Mouse (Mus musculus) midbrain, embryonic 10.5 days (tissue): ENCODE results near the gene Gjb4. TPM values are rescaled to one million over a fixed set of nuclear protein-coding genes. Genes with fewer than 3 reads are reported as not detected.

Source experiments
- DNase-seq: peaks from one replicate; pipeline ENCODE4 v3.0.0-alpha.2; 2017; ENCODE audit warnings: low spot score
- H3K27ac ChIP-seq: fragments of 300-500 bp; sonication (generic); replicated peaks from 2 replicates; pipeline ENCODE4 v1.5.1; 2016; ENCODE audit warnings: mild to moderate bottlenecking
- H3K27me3 ChIP-seq: fragments of 300-500 bp; sonication (generic); 2 replicates; pipeline ENCODE4 v1.6.1; 2016; ENCODE audit warnings: low read depth, mild to moderate bottlenecking; ENCODE audit not compliant: poor library complexity, severe bottlenecking
- H3K36me3 ChIP-seq: fragments of 300-500 bp; sonication (generic); 2 replicates; pipeline ENCODE4 v1.6.1; 2016; ENCODE audit warnings: mild to moderate bottlenecking, moderate library complexity
- H3K4me1 ChIP-seq: fragments of 300-500 bp; sonication (generic); 2 replicates; pipeline ENCODE4 v1.6.1; 2016
- H3K4me3 ChIP-seq: fragments of 300-500 bp; sonication (generic); 2 replicates; pipeline ENCODE4 v1.5.1; 2016; ENCODE audit warnings: mild to moderate bottlenecking, moderate library complexity
- H3K9me3 ChIP-seq: fragments of 300-500 bp; sonication (generic); replicated peaks from 2 replicates; pipeline ENCODE4 v1.6.1; 2016; ENCODE audit warnings: mild to moderate bottlenecking
- WGBS: fragments of 180-500 bp; shearing (Covaris S2); methylation state at CpG from one replicate; pipeline ENCODE4 v1.1.7; 2016; 5-methylcytosine and 5-hydroxymethylcytosine counted together
- polyA plus RNA-seq: library from polyadenylated mRNA; unstranded; fragments of >200 nt; fragmentation: Nextera tagmentation; extraction: Ambion mirVana; gene quantifications from 2 replicates; pipeline ENCODE4 v1.2.1, GENCODE M21; 2016

The Gjb4 gene
- polyA plus RNA-seq, 1 experiment from 2014 or later: 0.10 TPM

- 36% methylated on average over 13 of the region's 13 CpGs for WGBS
These were observed 14.6 kb upstream of the Gjb4 start for GRCm38 (mm10) chr4:127368379-127368973.

GRCm38 (mm10) chr4:127365834-127366233 is 12.0 kb upstream of the Gjb4 start:
- DNase-seq: no peak
- 24% methylated on average over 4 of the region's 4 CpGs for WGBS
- H3K4me1 ChIP-seq: peaks cover 28% of the 10 kb centered on the region

More at GRCm38 (mm10) chr4:127368379-127368973, 14.6 kb upstream of the Gjb4 start:
- H3K36me3 ChIP-seq: no peaks in the 10 kb centered on the region
- peaks cover 8% of the 10 kb centered on the region; the same call in 1 of the 2 replicates for H3K27me3 ChIP-seq
- DNase-seq: peak; percentile 73
- peaks cover 28% of the 10 kb centered on the region for H3K4me1 ChIP-seq
- H3K4me3 ChIP-seq: no peak overlapping the region
- H3K9me3 ChIP-seq: no peaks in the 10 kb centered on the region
- no peak overlapping the region for H3K27ac ChIP-seq

GRCm38 (mm10) chr4:127365433-127365832 is 11.6 kb upstream of the Gjb4 start:
- no peak for DNase-seq
- WGBS: 12% methylated on average over 5 of the region's 5 CpGs
- Histone ChIP-seq H3K4me3 (no peak overlapping the region), H3K4me1 (peaks cover 28% of the 10 kb centered on the region), H3K9me3 (no peaks in the 10 kb centered on the region), H3K36me3 (no peaks in the 10 kb centered on the region), H3K27me3 (peaks cover 8% of the 10 kb centered on the region; the same call in 1 of the 2 replicates), H3K27ac (0 out of 2 replicates have a peak overlapping the region, but pooled peaks have one; percentile 20)

More at GRCm38 (mm10) chr4:127365834-127366233, 12.0 kb upstream of the Gjb4 start:
- H3K36me3 ChIP-seq: no peaks in the 10 kb centered on the region
- H3K9me3 ChIP-seq: no peaks in the 10 kb centered on the region
- 0 out of 2 replicates have a peak overlapping the region, but pooled peaks have one; percentile 20 for H3K27ac ChIP-seq
- peaks cover 8% of the 10 kb centered on the region; the same call in 1 of the 2 replicates for H3K27me3 ChIP-seq
- H3K4me3 ChIP-seq: no peak overlapping the region

GRCm38 (mm10) chr4:127364431-127364830 is 10.6 kb upstream of the Gjb4 start:
- no peaks in the 10 kb centered on the region for H3K9me3 ChIP-seq
- no peak for DNase-seq
- H3K4me3 ChIP-seq: no peak overlapping the region
- H3K27me3 ChIP-seq: peaks cover 11% of the 10 kb centered on the region
- 73% methylated on average over 6 of the region's 6 CpGs for WGBS
- no peak overlapping the region; the same call in 1 of the 2 replicates for H3K27ac ChIP-seq
- H3K4me1 ChIP-seq: peaks cover 35% of the 10 kb centered on the region
- H3K36me3 ChIP-seq: no peaks in the 10 kb centered on the region

GRCm38 (mm10) chr4:127363331-127363730 is 9.4 kb upstream of the Gjb4 start:
- Histone ChIP-seq H3K4me3 (no peak overlapping the region), H3K9me3 (no peaks in the 10 kb centered on the region), H3K27me3 (peaks cover 14% of the 10 kb centered on the region), H3K27ac (no peak overlapping the region), H3K36me3 (no peaks in the 10 kb centered on the region), H3K4me1 (peaks cover 37% of the 10 kb centered on the region)
- WGBS: 72% methylated on average over 4 of the region's 4 CpGs
- DNase-seq: no peak

GRCm38 (mm10) chr4:127362520-127362919 is 8.6 kb upstream of the Gjb4 start:
- H3K9me3 ChIP-seq: no peaks in the 10 kb centered on the region
- WGBS: 93% methylated on average over 3 of the region's 3 CpGs
- no peak overlapping the region for H3K27ac ChIP-seq
- H3K4me3 ChIP-seq: no peak overlapping the region
- peaks cover 18% of the 10 kb centered on the region for H3K27me3 ChIP-seq
- H3K36me3 ChIP-seq: no peaks in the 10 kb centered on the region
- peaks cover 44% of the 10 kb centered on the region for H3K4me1 ChIP-seq
- no peak for DNase-seq

GRCm38 (mm10) chr4:127358018-127358417 is 4.1 kb upstream of the Gjb4 start, which contains the start of gene Gjb5:
Gjb5 (minus strand) TSS chr4:127358181.
- Histone ChIP-seq H3K27ac (no peak within 1 kb of the TSS), H3K27me3 (peaks cover 20% of the 10 kb centered on the region), H3K9me3 (no peaks in the 10 kb centered on the region), H3K4me3 (no peak within 1 kb of the TSS), H3K36me3 (no peaks in the 10 kb centered on the region), H3K4me1 (peaks cover 37% of the 10 kb centered on the region)
- DNase-seq: no peak
- WGBS: 23% methylated on average over 5 of the region's 5 CpGs

GRCm38 (mm10) chr4:127354506-127355485 is 915 bp upstream of the Gjb4 start:
- no peaks in the 10 kb centered on the region for H3K36me3 ChIP-seq
- 86% methylated on average over 15 of the region's 15 CpGs for WGBS

GRCm38 (mm10) chr4:127352594-127352993 is 1.3 kb downstream of the Gjb4 start:
- Histone ChIP-seq H3K36me3 (no peaks in the 10 kb centered on the region), H3K4me3 (no peak overlapping the region), H3K4me1 (peaks cover 18% of the 10 kb centered on the region), H3K27ac (no peak overlapping the region; the same call in 1 of the 2 replicates), H3K9me3 (no peaks in the 10 kb centered on the region), H3K27me3 (peaks cover 2% of the 10 kb centered on the region; the same call in 1 of the 2 replicates)
- DNase-seq: no peak
- WGBS: 50% methylated on average over 1 of the region's 1 CpGs

More at GRCm38 (mm10) chr4:127354506-127355485, 915 bp upstream of the Gjb4 start:
- Histone ChIP-seq H3K27ac (no peak overlapping the region), H3K4me1 (peaks cover 33% of the 10 kb centered on the region), H3K9me3 (no peaks in the 10 kb centered on the region), H3K27me3 (peaks cover 20% of the 10 kb centered on the region), H3K4me3 (no peak overlapping the region)
- no peak for DNase-seq

GRCm38 (mm10) chr4:127349560-127350300 is 4.2 kb downstream of the Gjb4 start:
- 69% methylated on average over 4 of the region's 4 CpGs for WGBS
- Histone ChIP-seq H3K27ac (no peak overlapping the region), H3K4me3 (no peak overlapping the region), H3K9me3 (no peaks in the 10 kb centered on the region), H3K4me1 (peaks cover 9% of the 10 kb centered on the region), H3K27me3 (no peaks in the 10 kb centered on the region), H3K36me3 (no peaks in the 10 kb centered on the region)
- no peak for DNase-seq

GRCm38 (mm10) chr4:127345000-127345399 is 8.9 kb downstream of the Gjb4 start:
- 89% methylated on average over 5 of the region's 5 CpGs for WGBS

GRCm38 (mm10) chr4:127341372-127341771 is 12.5 kb downstream of the Gjb4 start:
- DNase-seq: no peak

More at GRCm38 (mm10) chr4:127345000-127345399, 8.9 kb downstream of the Gjb4 start:
- no peak for DNase-seq
- Histone ChIP-seq H3K9me3 (no peaks in the 10 kb centered on the region), H3K4me1 (no peaks in the 10 kb centered on the region), H3K27ac (no peak overlapping the region), H3K4me3 (no peak overlapping the region), H3K36me3 (no peaks in the 10 kb centered on the region), H3K27me3 (no peaks in the 10 kb centered on the region)

More at GRCm38 (mm10) chr4:127341372-127341771, 12.5 kb downstream of the Gjb4 start:
- Histone ChIP-seq H3K4me3 (no peak overlapping the region), H3K4me1 (no peaks in the 10 kb centered on the region), H3K27me3 (no peaks in the 10 kb centered on the region), H3K27ac (no peak overlapping the region), H3K9me3 (no peaks in the 10 kb centered on the region), H3K36me3 (no peaks in the 10 kb centered on the region)
- WGBS: 75% methylated on average over 6 of the region's 6 CpGs
